Mouse (Mus musculus) c-Kit-positive CD71-positive TER-119-positive erythroid progenitor cells, embryonic 14.5 days (primary cell): Measurements from ENCODE around the gene Syngr4.

Experiments
- DNase-seq: peaks from one replicate; pipeline ENCODE4 v3.0.0-alpha.2; 2013; ENCODE audit warnings: low spot score

Gene Syngr4

GRCm38 (mm10) chr7:45865925-45866910 lies 30.3 kb downstream of the Syngr4 start:
- DNase-seq, result peak; percentile 60

- no peak for DNase-seq
Observed at GRCm38 (mm10) chr7:45864435-45864834, 32.1 kb downstream of the Syngr4 start.

- DNase-seq, result no peak
Observed at GRCm38 (mm10) chr7:45862804-45863203, 33.7 kb downstream of the Syngr4 start.

- no peak for DNase-seq
Observed at GRCm38 (mm10) chr7:45859008-45859407, 37.5 kb downstream of the Syngr4 start.

DNA sequence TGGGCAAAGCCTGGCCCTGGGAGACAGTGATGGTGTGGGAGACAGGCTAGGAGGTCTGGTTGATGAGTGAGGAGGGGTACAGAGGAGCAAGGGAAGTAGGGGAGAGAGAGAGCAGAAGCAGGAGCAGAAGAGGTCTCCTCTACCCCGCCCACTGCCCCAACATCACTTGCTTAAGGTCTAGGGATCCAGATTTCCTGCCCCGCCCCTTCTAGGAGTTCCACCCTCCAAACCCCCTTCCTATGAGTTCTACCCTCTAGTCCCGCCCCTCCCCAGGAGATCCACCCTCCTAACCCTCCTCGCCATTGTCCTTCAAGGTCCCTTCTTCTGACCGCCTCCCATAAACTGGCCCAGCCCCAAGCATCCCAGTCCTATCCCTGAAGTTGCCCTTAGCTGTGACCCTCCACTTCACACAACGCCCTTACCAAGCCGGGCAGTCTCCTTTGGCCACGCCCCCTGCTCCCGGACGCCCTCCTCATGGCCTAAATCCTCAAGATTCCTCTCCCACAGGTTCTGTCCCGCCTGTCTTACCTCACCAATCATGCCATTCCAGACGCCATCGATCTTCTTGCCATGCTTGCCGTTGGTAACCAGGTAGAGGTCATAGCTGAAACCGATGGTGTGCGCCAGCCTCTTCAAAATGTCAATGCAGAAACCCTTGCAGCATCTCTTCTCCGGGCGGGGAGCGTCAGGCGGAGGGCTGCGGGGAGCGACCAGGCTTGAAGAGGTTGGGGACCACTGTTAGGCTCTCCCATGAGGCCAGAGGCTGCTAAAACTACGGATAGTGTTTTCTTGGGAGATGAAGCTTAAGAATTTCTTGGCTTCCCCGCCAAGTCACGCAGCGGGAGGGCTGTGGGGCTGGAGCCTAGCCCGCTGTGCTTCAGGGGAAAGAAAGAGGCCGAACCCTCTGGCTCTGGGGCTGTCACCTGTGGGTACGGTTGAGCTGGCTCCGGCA lies 39.3 kb downstream of the Syngr4 start:
- no peak for DNase-seq

GRCm38 (mm10) chr7:45853089-45853488 lies 43.4 kb downstream of the Syngr4 start:
- no peak for DNase-seq

GRCm38 (mm10) chr7:45850661-45851060 lies 45.9 kb downstream of the Syngr4 start:
- no peak for DNase-seq

DNA sequence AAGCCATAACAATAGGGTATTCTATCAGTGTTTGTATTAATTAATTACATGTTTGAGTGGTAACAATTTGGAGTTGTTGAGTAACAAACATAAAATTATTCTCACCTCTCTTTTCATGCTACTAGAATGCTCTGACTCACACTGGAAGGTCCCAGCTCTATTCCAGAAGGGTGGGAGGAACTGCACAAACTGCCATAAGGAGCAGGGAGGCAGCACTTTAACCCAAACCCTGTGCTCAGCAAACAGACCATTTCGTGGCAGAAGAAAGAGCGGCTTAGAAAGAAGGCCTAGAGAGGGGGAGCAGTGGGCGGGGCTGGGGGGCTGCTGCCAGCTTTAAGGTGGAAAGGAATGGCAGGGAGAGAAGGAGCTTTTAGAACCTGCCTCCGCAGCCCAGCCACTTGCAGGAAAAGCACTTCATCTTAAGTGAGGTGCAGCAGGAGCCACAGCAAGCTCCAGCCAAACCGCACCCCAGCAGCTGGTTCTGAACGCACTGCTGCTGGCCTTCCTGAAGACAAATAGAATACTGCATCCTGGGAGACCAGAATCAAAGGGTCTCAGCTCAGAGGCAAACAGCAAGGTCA lies 48.0 kb downstream of the Syngr4 start:
- no peak for DNase-seq

DNA sequence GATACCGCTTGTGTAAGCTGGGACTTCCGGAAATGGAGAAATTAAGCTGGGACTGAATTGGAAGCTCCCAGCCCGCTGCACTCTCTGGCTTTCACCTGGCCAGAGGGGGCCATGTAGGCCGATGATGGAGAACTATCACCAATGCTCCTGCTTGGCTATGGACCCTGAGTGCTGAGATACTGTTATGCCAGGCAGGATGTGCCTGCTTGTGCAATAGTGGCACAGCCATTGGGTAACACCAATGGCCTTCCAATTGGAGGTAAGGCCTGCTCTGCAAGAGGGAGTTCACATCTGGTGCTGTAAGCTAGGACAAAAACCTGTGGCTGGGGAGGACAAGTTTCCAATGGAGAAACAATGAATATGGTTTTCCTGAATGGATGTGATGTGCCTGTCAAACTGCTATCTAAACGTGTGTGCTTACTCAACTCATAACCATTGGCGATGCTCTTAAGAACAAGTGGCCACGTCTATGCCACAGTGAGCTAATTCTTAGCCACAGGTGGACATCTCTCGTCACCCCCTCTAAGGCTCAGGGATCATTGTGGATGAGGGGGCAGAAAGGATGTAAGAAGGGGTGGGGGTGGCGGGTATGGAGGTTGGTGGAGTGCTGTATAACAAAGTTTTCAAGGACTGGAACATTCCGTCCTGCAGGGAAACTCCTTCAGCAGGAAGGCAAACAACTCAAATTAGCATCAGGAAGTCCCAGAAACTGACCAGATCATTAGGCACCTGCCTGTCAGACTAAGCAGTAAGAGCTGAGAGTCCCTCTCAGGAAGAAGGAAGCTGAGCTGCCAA lies 53.4 kb downstream of the Syngr4 start:
- DNase-seq, result no peak
